Mouse (Mus musculus): ENCODE data around the gene Obsl1. TPM values are rescaled to one million over a fixed set of nuclear protein-coding genes. Genes with fewer than 3 reads are reported as not detected.
A peak's percentile ranks its signal among the peaks of the same experiment; 100 is the strongest.

Gene Obsl1
- total and polyA plus RNA-seq, 2 experiments from 2014 or later: 22.9 to 43.7 TPM

DNA sequence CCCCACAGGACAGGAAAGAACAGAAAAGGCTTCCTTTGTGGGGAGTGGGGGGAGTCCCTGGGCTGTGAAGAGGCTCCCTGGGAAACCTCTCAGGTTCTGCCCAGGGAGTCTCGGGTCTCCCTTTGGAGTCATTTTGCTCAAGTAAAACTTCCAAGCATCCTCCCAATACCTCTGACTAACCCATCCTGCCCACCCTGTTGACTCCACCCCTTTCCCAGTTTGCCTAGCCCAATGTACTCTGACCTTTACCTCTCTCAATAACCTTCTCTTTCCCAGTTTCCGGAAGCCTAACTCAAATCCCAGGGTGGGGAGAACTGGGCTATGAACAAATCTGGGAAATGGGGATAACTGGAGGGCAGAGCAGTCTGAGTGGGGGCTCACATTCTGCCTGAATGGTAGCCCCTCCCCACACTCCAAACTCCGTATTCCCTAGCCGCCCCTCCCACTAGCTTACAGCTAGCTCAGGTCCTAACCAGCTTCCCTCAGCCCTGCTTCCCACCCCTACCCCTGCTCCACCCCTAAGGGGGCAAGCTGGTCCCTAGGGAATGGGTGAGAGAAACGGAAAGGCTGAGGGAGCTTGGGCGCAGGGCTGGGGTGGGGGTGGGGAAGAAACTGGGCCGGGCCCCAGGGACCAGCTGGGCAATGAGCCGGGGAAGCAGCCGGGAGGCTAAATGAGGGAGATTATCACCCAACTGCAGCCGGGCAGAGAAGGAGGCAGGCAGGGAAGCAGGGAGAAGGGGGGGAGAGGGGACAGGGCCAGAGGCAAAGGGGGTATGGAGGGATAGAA lies 58.8 kb downstream of the Obsl1 start:
- TF ChIP-seq CTCF (IDR thresholded peaks at IDR 0.05; ENCODE audit: low read depth): no peak
- 8% methylated on average over 10 of the region's 10 CpGs for WGBS
- ATAC-seq: peak; percentile 20
- no peak overlapping the region for H3K4me3 ChIP-seq (ENCODE audit: low read depth, low read length)
- H3K9me3 ChIP-seq (ENCODE audit: low read length): no peaks in the 10 kb centered on the region
- peak; percentile 71 for DNase-seq
- H3K9ac ChIP-seq: no peak overlapping the region
- H3K27ac ChIP-seq (ENCODE audit: low read depth, low read length): no peak overlapping the region
- 0 out of 2 replicates have a peak, but pooled peaks cover 4% of the 10 kb centered on the region for H3K36me3 ChIP-seq (ENCODE audit: insufficient read depth)
- H3K27me3 ChIP-seq (ENCODE audit: insufficient read depth, low read length): peaks cover 41% of the 10 kb centered on the region
- H3K4me1 ChIP-seq (ENCODE audit: insufficient read depth): peaks cover 26% of the 10 kb centered on the region
- peak overlapping the region; percentile 29 for H3K4me2 ChIP-seq (ENCODE audit: low read depth)

- DNase-seq (no peak), ATAC-seq (no peak)
- Histone ChIP-seq H3K9me3 (ENCODE audit: low read length) (no peaks in the 10 kb centered on the region), H3K27me3 (ENCODE audit: insufficient read depth, low read length) (peaks cover 41% of the 10 kb centered on the region), H3K4me1 (ENCODE audit: insufficient read depth) (peaks cover 26% of the 10 kb centered on the region), H3K9ac (no peak overlapping the region), H3K27ac (ENCODE audit: low read depth, low read length) (no peak overlapping the region), H3K36me3 (ENCODE audit: insufficient read depth) (0 out of 2 replicates have a peak, but pooled peaks cover 7% of the 10 kb centered on the region), H3K4me3 (ENCODE audit: low read depth, low read length) (no peak overlapping the region), H3K4me2 (ENCODE audit: low read depth) (no peak overlapping the region)
- no peak for TF ChIP-seq CTCF (IDR thresholded peaks at IDR 0.05; ENCODE audit: low read depth)
- 6% methylated on average over 18 of the region's 20 CpGs for WGBS
Observed at GRCm38 (mm10) chr1:75446656-75447055, 59.6 kb downstream of the Obsl1 start.

DNA sequence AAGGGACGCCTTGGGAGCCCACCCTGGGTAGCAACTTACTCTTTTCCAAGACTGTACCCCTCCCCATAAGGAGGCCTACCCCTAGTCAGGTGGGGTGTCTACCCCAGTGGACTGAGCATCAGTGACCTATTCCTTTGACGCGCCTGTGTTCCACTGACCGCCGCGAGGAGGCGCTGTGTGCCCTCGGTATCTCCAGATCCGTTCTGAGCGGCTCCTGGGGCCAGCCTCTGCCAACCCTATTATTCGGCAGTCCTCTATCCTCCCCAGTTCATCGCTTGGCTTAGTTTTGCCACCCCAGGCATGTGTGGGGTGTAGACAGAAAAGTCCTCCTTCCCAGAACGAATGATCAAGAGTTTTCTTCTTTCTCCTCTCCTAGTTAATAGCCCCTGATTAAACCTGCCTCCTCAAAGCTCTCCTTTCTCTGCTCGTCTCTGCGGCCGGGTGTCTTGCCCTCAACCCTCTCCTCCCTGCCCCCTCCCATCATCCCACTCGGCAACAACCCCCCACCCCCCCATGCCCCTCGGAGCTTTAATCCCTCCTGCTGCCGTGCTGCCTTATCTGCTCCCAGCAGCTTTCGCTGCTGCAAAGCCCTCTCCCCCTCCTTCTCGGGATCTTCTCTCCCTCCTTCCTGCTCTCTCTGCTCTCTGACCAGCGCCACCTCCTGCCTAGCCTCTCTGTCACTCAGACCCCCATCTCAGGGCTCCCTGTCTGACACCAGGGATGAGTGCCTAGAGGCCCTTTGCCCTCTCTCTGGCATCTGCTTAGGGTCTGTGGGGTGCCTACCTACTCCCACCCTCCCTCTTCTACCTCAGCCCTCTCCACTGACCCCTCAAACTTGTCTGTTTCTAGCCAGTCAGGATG lies 60.3 kb downstream of the Obsl1 start:
- 0 out of 2 replicates have a peak, but pooled peaks cover 7% of the 10 kb centered on the region for H3K36me3 ChIP-seq (ENCODE audit: insufficient read depth)
- peaks cover 26% of the 10 kb centered on the region for H3K4me1 ChIP-seq (ENCODE audit: insufficient read depth)
- TF ChIP-seq CTCF (IDR thresholded peaks at IDR 0.05; ENCODE audit: low read depth): peak; percentile 88
- no peak overlapping the region for H3K27ac ChIP-seq (ENCODE audit: low read depth, low read length)
- 2% methylated on average over 22 of the region's 22 CpGs for WGBS
- DNase-seq (peak; percentile 78), ATAC-seq (peak; percentile 50)
- peaks cover 38% of the 10 kb centered on the region for H3K27me3 ChIP-seq (ENCODE audit: insufficient read depth, low read length)
- no peaks in the 10 kb centered on the region for H3K9me3 ChIP-seq (ENCODE audit: low read length)
- no peak overlapping the region for H3K4me3 ChIP-seq (ENCODE audit: low read depth, low read length)
- H3K4me2 ChIP-seq (ENCODE audit: low read depth): peak overlapping the region; percentile 23
- no peak overlapping the region for H3K9ac ChIP-seq

DNA sequence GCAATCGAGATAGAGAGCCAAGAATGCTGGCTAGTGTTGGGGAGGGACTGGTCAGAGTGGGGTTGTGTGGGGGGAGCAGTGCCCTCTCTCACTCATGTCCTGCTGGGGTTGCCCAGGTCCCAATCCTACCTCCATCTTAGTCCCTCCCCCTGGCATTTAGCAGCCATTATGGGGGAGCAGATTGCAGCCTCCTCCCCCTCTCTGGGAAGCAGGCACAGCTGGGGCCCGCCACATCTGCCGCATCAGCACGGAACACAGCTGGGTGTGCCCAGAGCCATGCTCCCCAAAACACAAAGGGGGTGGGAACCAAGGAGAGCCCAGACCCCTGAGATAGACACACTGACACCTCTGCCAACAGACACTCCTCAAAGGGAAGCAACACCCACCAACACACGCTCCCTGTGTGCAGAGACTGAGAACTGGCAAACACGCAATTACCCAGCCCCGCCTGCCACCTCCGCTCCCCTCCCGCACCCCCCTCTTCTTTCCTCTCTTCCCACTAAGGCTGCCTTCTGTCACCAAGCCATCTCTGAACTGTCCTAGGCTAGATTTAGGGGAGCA lies 61.0 kb downstream of the Obsl1 start:
- Histone ChIP-seq H3K27me3 (ENCODE audit: insufficient read depth, low read length) (peaks cover 35% of the 10 kb centered on the region), H3K36me3 (ENCODE audit: insufficient read depth) (peaks cover 7% of the 10 kb centered on the region; the same call in 1 of the 2 replicates), H3K4me3 (ENCODE audit: low read depth, low read length) (no peak overlapping the region), H3K4me1 (ENCODE audit: insufficient read depth) (peaks cover 19% of the 10 kb centered on the region), H3K9ac (0 out of 2 replicates have a peak overlapping the region, but pooled peaks have one; percentile 22), H3K27ac (ENCODE audit: low read depth, low read length) (no peak overlapping the region), H3K4me2 (ENCODE audit: low read depth) (peak overlapping the region; percentile 23), H3K9me3 (ENCODE audit: low read length) (no peaks in the 10 kb centered on the region)
- ATAC-seq (peak; percentile 19), DNase-seq (peak; percentile 51)
- 11% methylated on average over 9 of the region's 9 CpGs for WGBS
- TF ChIP-seq CTCF (IDR thresholded peaks at IDR 0.05; ENCODE audit: low read depth): no peak

GRCm38 (mm10) chr1:75444208-75444607 lies 62.0 kb downstream of the Obsl1 start:
- no peak overlapping the region for H3K9ac ChIP-seq
- H3K27ac ChIP-seq (ENCODE audit: low read depth, low read length): no peak overlapping the region
- no peak overlapping the region for H3K4me3 ChIP-seq (ENCODE audit: low read depth, low read length)
- WGBS: 37% methylated on average over 3 of the region's 3 CpGs
- TF ChIP-seq CTCF (IDR thresholded peaks at IDR 0.05; ENCODE audit: low read depth): no peak
- no peak for DNase-seq
- peaks cover 14% of the 10 kb centered on the region for H3K4me1 ChIP-seq (ENCODE audit: insufficient read depth)
- H3K4me2 ChIP-seq (ENCODE audit: low read depth): no peak overlapping the region
- no peaks in the 10 kb centered on the region for H3K9me3 ChIP-seq (ENCODE audit: low read length)
- ATAC-seq: no peak
- peaks cover 25% of the 10 kb centered on the region for H3K27me3 ChIP-seq (ENCODE audit: insufficient read depth, low read length)
- H3K36me3 ChIP-seq (ENCODE audit: insufficient read depth): peaks cover 7% of the 10 kb centered on the region

- H3K4me2 ChIP-seq (ENCODE audit: low read depth): no peak overlapping the region
- 0 out of 2 replicates have a peak overlapping the region, but pooled peaks have one; percentile 14 for H3K9ac ChIP-seq
- peak; percentile 63 for ATAC-seq
- peaks cover 7% of the 10 kb centered on the region for H3K36me3 ChIP-seq (ENCODE audit: insufficient read depth)
- no peak for TF ChIP-seq CTCF (IDR thresholded peaks at IDR 0.05; ENCODE audit: low read depth)
- H3K9me3 ChIP-seq (ENCODE audit: low read length): no peaks in the 10 kb centered on the region
- peak; percentile 59 for DNase-seq
- no peak overlapping the region for H3K4me3 ChIP-seq (ENCODE audit: low read depth, low read length)
- WGBS: 14% methylated on average over 13 of the region's 13 CpGs
- H3K4me1 ChIP-seq (ENCODE audit: insufficient read depth): peaks cover 14% of the 10 kb centered on the region
- H3K27ac ChIP-seq (ENCODE audit: low read depth, low read length): peak overlapping the region; percentile 50; the same call in 1 of the 2 replicates
- H3K27me3 ChIP-seq (ENCODE audit: insufficient read depth, low read length): peaks cover 18% of the 10 kb centered on the region
Observed at GRCm38 (mm10) chr1:75443247-75444024, 62.8 kb downstream of the Obsl1 start.

Data from forebrain, postnatal 0 days (tissue).